Mouse (Mus musculus): ENCODE measurements around the gene Zic2. TPM values are rescaled to one million over a fixed set of nuclear protein-coding genes. Genes with fewer than 3 reads are reported as not detected.

The Zic2 gene
- polyA plus RNA-seq, 1 experiment: not detected

DNA sequence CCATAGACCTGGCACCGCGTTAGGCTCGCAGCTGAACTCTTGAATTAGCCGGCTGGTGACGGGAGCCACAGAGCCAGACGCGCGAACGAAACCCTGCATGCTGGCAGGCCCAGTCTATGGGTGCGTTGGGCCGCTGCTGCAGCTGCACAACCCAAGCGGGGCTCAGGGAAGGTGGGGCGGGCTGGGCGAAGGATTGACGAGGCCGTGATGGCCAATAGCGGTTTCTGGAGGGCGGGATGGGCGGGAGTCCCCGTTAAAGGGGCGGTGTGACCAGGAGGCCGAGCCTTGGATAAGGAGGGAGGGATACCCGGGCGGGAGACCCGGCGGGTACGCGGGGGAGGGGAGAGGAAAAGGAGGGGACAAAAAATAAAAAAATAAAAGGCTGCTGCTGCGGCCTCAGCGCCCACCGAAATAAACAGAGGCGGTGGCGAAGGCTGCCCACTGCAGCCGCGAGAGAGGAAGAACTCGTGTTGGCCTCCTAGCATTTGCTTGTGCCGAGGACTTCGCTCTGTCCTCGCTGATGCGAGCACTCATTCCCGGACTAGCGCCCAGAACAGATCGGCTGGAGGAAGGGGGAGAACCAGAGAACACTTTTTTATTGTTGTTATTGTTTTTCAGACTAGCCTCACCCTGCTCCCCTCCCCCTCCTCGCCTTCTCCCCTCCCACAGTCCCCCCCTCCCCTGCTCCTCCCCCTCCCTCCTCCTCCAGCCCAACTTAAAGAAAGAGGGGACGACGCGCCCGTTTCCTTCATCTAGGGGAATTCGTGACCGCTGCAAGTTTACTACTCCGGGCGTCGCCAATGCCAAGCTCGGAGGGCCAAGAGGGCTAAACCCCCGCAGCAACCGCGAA lies 969 bp upstream of the Zic2 start:
- TF ChIP-seq CTCF (IDR thresholded peaks at IDR 0.05; ENCODE audit: insufficient read depth, low read length): no peak
- no peak for TF ChIP-seq POLR2A (IDR thresholded peaks at IDR 0.05; ENCODE audit: borderline replicate concordance, extremely low read depth, low read depth, low read length)
- peaks cover 4% of the 10 kb centered on the region; the same call in 1 of the 2 replicates for H3K4me1 ChIP-seq (ENCODE audit: control insufficient read depth, insufficient read depth, low read length)
- no peak for DNase-seq
- 2% methylated on average over 57 of the region's 57 CpGs for WGBS
- H3K4me3 ChIP-seq (replicated peaks; ENCODE audit: extremely low read depth, low read depth, low read length): no peak overlapping the region

DNA sequence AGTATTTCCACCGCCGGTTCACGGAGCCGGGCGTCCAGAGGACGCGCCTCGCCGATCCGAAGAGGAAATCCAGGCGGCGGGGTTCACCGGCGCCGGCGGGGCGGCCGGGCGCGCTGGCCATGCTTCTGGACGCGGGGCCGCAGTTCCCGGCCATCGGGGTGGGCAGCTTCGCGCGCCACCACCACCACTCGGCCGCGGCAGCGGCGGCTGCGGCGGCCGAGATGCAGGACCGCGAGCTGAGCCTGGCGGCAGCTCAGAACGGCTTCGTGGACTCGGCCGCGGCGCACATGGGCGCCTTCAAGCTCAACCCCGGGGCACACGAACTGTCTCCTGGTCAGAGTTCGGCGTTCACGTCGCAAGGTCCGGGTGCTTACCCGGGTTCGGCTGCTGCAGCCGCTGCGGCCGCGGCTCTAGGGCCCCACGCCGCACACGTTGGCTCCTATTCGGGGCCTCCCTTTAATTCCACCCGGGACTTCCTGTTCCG lies 364 bp downstream of the Zic2 start:
- Histone ChIP-seq H3K4me3 (replicated peaks; ENCODE audit: extremely low read depth, low read depth, low read length) (no peak overlapping the region), H3K4me1 (ENCODE audit: control insufficient read depth, insufficient read depth, low read length) (peaks cover 4% of the 10 kb centered on the region; the same call in 1 of the 2 replicates)
- no peak for DNase-seq
- WGBS: under 1% methylated on average over 65 of the region's 65 CpGs
- TF ChIP-seq CTCF (IDR thresholded peaks at IDR 0.05; ENCODE audit: insufficient read depth, low read length): no peak
- no peak for TF ChIP-seq POLR2A (IDR thresholded peaks at IDR 0.05; ENCODE audit: borderline replicate concordance, extremely low read depth, low read depth, low read length)

- no peak overlapping the region for H3K4me3 ChIP-seq (replicated peaks; ENCODE audit: extremely low read depth, low read depth, low read length)
- WGBS: 2% methylated on average over 62 of the region's 62 CpGs
- DNase-seq: no peak
- TF ChIP-seq POLR2A (IDR thresholded peaks at IDR 0.05; ENCODE audit: borderline replicate concordance, extremely low read depth, low read depth, low read length) (no peak), CTCF (IDR thresholded peaks at IDR 0.05; ENCODE audit: insufficient read depth, low read length) (no peak)
- H3K4me1 ChIP-seq (ENCODE audit: control insufficient read depth, insufficient read depth, low read length): peaks cover 4% of the 10 kb centered on the region; the same call in 1 of the 2 replicates
These were observed 996 bp downstream of the Zic2 start for GRCm38 (mm10) chr14:122476041-122476821.

- no peak for DNase-seq
- peaks cover 4% of the 10 kb centered on the region; the same call in 1 of the 2 replicates for H3K4me1 ChIP-seq (ENCODE audit: control insufficient read depth, insufficient read depth, low read length)
- whole genome bisulfite sequencing: 5% methylated on average over 18 of the region's 18 CpGs
- no peak overlapping the region for H3K4me3 ChIP-seq (replicated peaks; ENCODE audit: extremely low read depth, low read depth, low read length)
- no peak for TF ChIP-seq POLR2A (IDR thresholded peaks at IDR 0.05; ENCODE audit: borderline replicate concordance, extremely low read depth, low read depth, low read length)
- no peak for TF ChIP-seq CTCF (IDR thresholded peaks at IDR 0.05; ENCODE audit: insufficient read depth, low read length)
These were observed 1.6 kb downstream of the Zic2 start for GRCm38 (mm10) chr14:122476822-122477215.

- no peak for DNase-seq
- 7% methylated on average over 20 of the region's 20 CpGs for WGBS
- peaks cover 4% of the 10 kb centered on the region; the same call in 1 of the 2 replicates for H3K4me1 ChIP-seq (ENCODE audit: control insufficient read depth, insufficient read depth, low read length)
- TF ChIP-seq CTCF (IDR thresholded peaks at IDR 0.05; ENCODE audit: insufficient read depth, low read length): no peak
- no peak for TF ChIP-seq POLR2A (IDR thresholded peaks at IDR 0.05; ENCODE audit: borderline replicate concordance, extremely low read depth, low read depth, low read length)
- no peak overlapping the region for H3K4me3 ChIP-seq (replicated peaks; ENCODE audit: extremely low read depth, low read depth, low read length)
These were observed 2.0 kb downstream of the Zic2 start for GRCm38 (mm10) chr14:122477261-122477671.

DNA sequence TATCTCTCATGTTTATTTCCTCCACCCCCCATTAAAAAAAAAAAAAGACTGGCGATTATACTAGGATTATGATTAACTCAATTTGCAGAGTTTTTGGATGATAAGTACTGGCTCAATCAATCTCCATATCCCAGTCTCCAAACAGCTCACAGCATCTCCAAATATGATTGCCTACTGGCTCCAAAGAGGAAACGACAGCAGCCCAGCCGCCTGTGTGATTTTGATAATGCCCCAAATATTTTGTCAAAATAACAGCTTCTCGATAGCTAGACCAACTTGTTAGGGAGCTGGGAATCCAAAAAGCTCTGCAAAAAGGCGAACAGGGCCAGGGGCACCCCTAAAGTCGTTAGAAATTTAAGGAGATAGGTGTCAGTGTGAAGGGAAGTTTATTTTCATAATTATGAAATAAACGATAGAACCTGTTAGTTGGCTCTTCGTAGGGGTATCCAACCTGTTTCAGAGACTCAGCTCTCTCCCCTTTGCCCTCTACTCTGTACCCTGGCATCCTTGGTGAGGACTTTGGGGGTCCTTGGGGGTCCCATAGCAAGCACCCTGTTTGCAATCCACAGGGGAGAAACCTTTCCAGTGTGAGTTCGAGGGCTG lies 2.8 kb downstream of the Zic2 start:
- TF ChIP-seq POLR2A (IDR thresholded peaks at IDR 0.05; ENCODE audit: borderline replicate concordance, extremely low read depth, low read depth, low read length) (no peak), CTCF (IDR thresholded peaks at IDR 0.05; ENCODE audit: insufficient read depth, low read length) (no peak)
- DNase-seq: no peak
- peaks cover 4% of the 10 kb centered on the region; the same call in 1 of the 2 replicates for H3K4me1 ChIP-seq (ENCODE audit: control insufficient read depth, insufficient read depth, low read length)
- 3% methylated on average over 9 of the region's 9 CpGs for WGBS
- H3K4me3 ChIP-seq (replicated peaks; ENCODE audit: extremely low read depth, low read depth, low read length): no peak overlapping the region

- WGBS: 6% methylated on average over 21 of the region's 22 CpGs
- TF ChIP-seq CTCF (IDR thresholded peaks at IDR 0.05; ENCODE audit: insufficient read depth, low read length) (no peak), POLR2A (IDR thresholded peaks at IDR 0.05; ENCODE audit: borderline replicate concordance, extremely low read depth, low read depth, low read length) (no peak)
- DNase-seq: no peak
- Histone ChIP-seq H3K4me1 (ENCODE audit: control insufficient read depth, insufficient read depth, low read length) (peaks cover 4% of the 10 kb centered on the region; the same call in 1 of the 2 replicates), H3K4me3 (replicated peaks; ENCODE audit: extremely low read depth, low read depth, low read length) (no peak overlapping the region)
These were observed 3.4 kb downstream of the Zic2 start for GRCm38 (mm10) chr14:122478574-122479011.

DNA sequence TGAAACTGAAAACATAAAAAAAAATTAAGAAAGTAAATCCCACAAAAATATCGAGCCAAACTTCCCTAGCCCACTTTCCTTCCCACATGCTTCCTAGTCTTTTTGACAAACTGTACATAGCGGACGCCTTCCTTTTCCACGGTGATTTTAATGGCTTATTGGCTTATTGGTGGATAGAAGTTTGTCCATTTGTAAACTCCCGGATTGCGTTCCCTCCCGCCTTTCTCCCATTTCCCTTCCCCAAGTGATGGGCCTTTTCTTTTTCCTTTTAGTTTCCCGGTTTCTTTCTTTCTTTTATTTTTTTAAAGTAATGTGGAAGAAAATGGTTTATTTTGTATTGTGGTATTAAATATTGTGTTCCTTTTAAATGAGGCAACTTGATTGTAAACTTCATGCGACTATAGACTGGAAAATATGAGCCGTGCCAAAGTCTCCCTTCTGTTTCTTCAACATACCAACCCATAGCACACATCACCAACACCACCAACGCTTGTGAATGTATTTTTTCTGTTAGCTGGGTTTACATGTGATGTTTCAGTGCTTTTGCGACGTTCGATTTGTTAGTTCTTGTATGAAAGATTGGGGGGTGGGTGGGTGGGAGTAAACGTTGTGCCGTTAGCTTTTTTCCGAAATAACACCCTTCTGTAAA lies 4.3 kb downstream of the Zic2 start:
- 27% methylated on average over 17 of the region's 17 CpGs for WGBS
- DNase-seq: no peak
- peaks cover 4% of the 10 kb centered on the region; the same call in 1 of the 2 replicates for H3K4me1 ChIP-seq (ENCODE audit: control insufficient read depth, insufficient read depth, low read length)
- H3K4me3 ChIP-seq (replicated peaks; ENCODE audit: extremely low read depth, low read depth, low read length): no peak overlapping the region
- TF ChIP-seq CTCF (IDR thresholded peaks at IDR 0.05; ENCODE audit: insufficient read depth, low read length) (no peak), POLR2A (IDR thresholded peaks at IDR 0.05; ENCODE audit: borderline replicate concordance, extremely low read depth, low read depth, low read length) (no peak)
